Mouse (Mus musculus) neural tube, embryonic 12.5 days (tissue): ENCODE measurements at regions not wholly inside any gene's neighbourhood (a gene's known extent, or its start where the extent isn't known, plus 50 kb on each side); places are given as distances from the start of the nearest gene placed in this dataset.

Experiments used
- ATAC-seq: fragments of 200-750 bp; cut with Nextera tagmentation; 2 replicates; pipeline ENCODE4 v1.8.0; 2017; ENCODE audit warnings: low read depth, mild to moderate bottlenecking, moderate TSS enrichment, moderate library complexity; ENCODE audit not compliant: low FRiP score
- H3K27ac ChIP-seq: fragments of 300-500 bp; sonication (generic); 2 replicates; pipeline ENCODE4 v1.5.1; 2016
- H3K27me3 ChIP-seq: fragments of 300-500 bp; sonication (generic); replicated peaks from 2 replicates; pipeline ENCODE4 v1.6.1; 2016; ENCODE audit warnings: mild to moderate bottlenecking
- H3K36me3 ChIP-seq: fragments of 300-500 bp; sonication (generic); 2 replicates; pipeline ENCODE4 v1.6.1; 2016; ENCODE audit warnings: mild to moderate bottlenecking
- H3K4me1 ChIP-seq: fragments of 300-500 bp; sonication (generic); 2 replicates; pipeline ENCODE4 v1.6.1; 2016
- H3K4me2 ChIP-seq: fragments of 300-500 bp; sonication (generic); replicated peaks from 2 replicates; pipeline ENCODE4 v1.6.1; 2016; ENCODE audit warnings: mild to moderate bottlenecking
- H3K4me3 ChIP-seq: fragments of 300-500 bp; sonication (generic); 2 replicates; pipeline ENCODE4 v1.5.1; 2016
- H3K9ac ChIP-seq: fragments of 300-500 bp; sonication (generic); 2 replicates; pipeline ENCODE4 v1.6.1; 2016; ENCODE audit warnings: mild to moderate bottlenecking
- H3K9me3 ChIP-seq: fragments of 300-500 bp; sonication (generic); 2 replicates; pipeline ENCODE4 v1.6.1; 2016; ENCODE audit warnings: mild to moderate bottlenecking
- WGBS: fragments of 180-500 bp; shearing (Covaris S2); methylation state at CpG from one replicate; pipeline ENCODE4 v1.1.7; 2016; 5-methylcytosine and 5-hydroxymethylcytosine counted together

- no peaks in the 10 kb centered on the region; the same call in 1 of the 2 replicates for H3K4me1 ChIP-seq
- no peaks in the 10 kb centered on the region for H3K9me3 ChIP-seq
- no peak for ATAC-seq
- no peaks in the 10 kb centered on the region for H3K36me3 ChIP-seq
- 66% methylated on average over 9 of the region's 9 CpGs for WGBS
- H3K27me3 ChIP-seq: no peaks in the 10 kb centered on the region
- no peak overlapping the region for H3K9ac ChIP-seq
- H3K4me3 ChIP-seq: no peak overlapping the region
- no peak overlapping the region for H3K27ac ChIP-seq
- no peak overlapping the region for H3K4me2 ChIP-seq
These were observed 228.3 kb upstream of the Gadl1 start for GRCm38 (mm10) chr9:115680703-115681576.

GRCm38 (mm10) chr9:115681841-115682240 is 227.4 kb upstream of the Gadl1 start:
- H3K4me2 ChIP-seq: no peak overlapping the region
- 58% methylated on average over 9 of the region's 9 CpGs for WGBS
- no peak for ATAC-seq

GRCm38 (mm10) chr9:115683951-115684350 is 225.3 kb upstream of the Gadl1 start:
- Histone ChIP-seq H3K9ac (no peak overlapping the region), H3K27me3 (no peaks in the 10 kb centered on the region), H3K4me2 (no peak overlapping the region), H3K4me1 (no peaks in the 10 kb centered on the region; the same call in 1 of the 2 replicates), H3K27ac (no peak overlapping the region), H3K9me3 (no peaks in the 10 kb centered on the region), H3K36me3 (no peaks in the 10 kb centered on the region), H3K4me3 (no peak overlapping the region)
- ATAC-seq: no peak

More at GRCm38 (mm10) chr9:115681841-115682240, 227.4 kb upstream of the Gadl1 start:
- no peak overlapping the region for H3K9ac ChIP-seq
- no peaks in the 10 kb centered on the region for H3K27me3 ChIP-seq
- H3K36me3 ChIP-seq: no peaks in the 10 kb centered on the region
- no peaks in the 10 kb centered on the region for H3K9me3 ChIP-seq
- no peaks in the 10 kb centered on the region; the same call in 1 of the 2 replicates for H3K4me1 ChIP-seq
- H3K27ac ChIP-seq: no peak overlapping the region
- no peak overlapping the region for H3K4me3 ChIP-seq

- H3K9me3 ChIP-seq: no peaks in the 10 kb centered on the region
- H3K27me3 ChIP-seq: no peaks in the 10 kb centered on the region
- no peak overlapping the region for H3K27ac ChIP-seq
- H3K4me1 ChIP-seq: no peaks in the 10 kb centered on the region; the same call in 1 of the 2 replicates
- H3K36me3 ChIP-seq: no peaks in the 10 kb centered on the region
- no peak overlapping the region for H3K4me2 ChIP-seq
- no peak overlapping the region for H3K9ac ChIP-seq
- ATAC-seq: no peak
- no peak overlapping the region for H3K4me3 ChIP-seq
- WGBS: 96% methylated on average over 5 of the region's 5 CpGs
These were observed 222.7 kb upstream of the Gadl1 start for GRCm38 (mm10) chr9:115686605-115687004.

- ATAC-seq: no peak
These were observed 216.4 kb upstream of the Gadl1 start for GRCm38 (mm10) chr9:115692837-115693236.

GRCm38 (mm10) chr9:115703791-115704190 is 205.5 kb upstream of the Gadl1 start:
- Histone ChIP-seq H3K4me2 (no peak overlapping the region), H3K4me3 (no peak overlapping the region), H3K27ac (no peak overlapping the region), H3K4me1 (no peaks in the 10 kb centered on the region), H3K36me3 (no peaks in the 10 kb centered on the region), H3K27me3 (no peaks in the 10 kb centered on the region), H3K9ac (no peak overlapping the region), H3K9me3 (no peaks in the 10 kb centered on the region)
- WGBS: 90% methylated on average over 7 of the region's 7 CpGs
- ATAC-seq: no peak

More at GRCm38 (mm10) chr9:115692837-115693236, 216.4 kb upstream of the Gadl1 start:
- Histone ChIP-seq H3K4me1 (no peaks in the 10 kb centered on the region), H3K4me2 (no peak overlapping the region), H3K27ac (no peak overlapping the region), H3K27me3 (no peaks in the 10 kb centered on the region), H3K4me3 (no peak overlapping the region), H3K36me3 (no peaks in the 10 kb centered on the region), H3K9me3 (no peaks in the 10 kb centered on the region), H3K9ac (no peak overlapping the region)
- WGBS: 68% methylated on average over 2 of the region's 2 CpGs

- no peak overlapping the region for H3K4me2 ChIP-seq
- no peak for ATAC-seq
- no peaks in the 10 kb centered on the region for H3K27me3 ChIP-seq
- H3K9me3 ChIP-seq: no peaks in the 10 kb centered on the region
- H3K4me3 ChIP-seq: no peak overlapping the region
- H3K36me3 ChIP-seq: no peaks in the 10 kb centered on the region
- 41% methylated on average over 9 of the region's 9 CpGs for WGBS
- H3K9ac ChIP-seq: no peak overlapping the region
- no peak overlapping the region for H3K27ac ChIP-seq
- no peaks in the 10 kb centered on the region for H3K4me1 ChIP-seq
These were observed 205.0 kb upstream of the Gadl1 start for GRCm38 (mm10) chr9:115704249-115704648.

- H3K9me3 ChIP-seq: no peaks in the 10 kb centered on the region
- no peak overlapping the region for H3K4me2 ChIP-seq
- no peak overlapping the region for H3K27ac ChIP-seq
- no peaks in the 10 kb centered on the region for H3K36me3 ChIP-seq
- WGBS: 84% methylated on average over 6 of the region's 6 CpGs
- no peaks in the 10 kb centered on the region for H3K4me1 ChIP-seq
- H3K27me3 ChIP-seq: no peaks in the 10 kb centered on the region
- no peak overlapping the region for H3K9ac ChIP-seq
- no peak overlapping the region for H3K4me3 ChIP-seq
- no peak for ATAC-seq
These were observed 203.5 kb upstream of the Gadl1 start for GRCm38 (mm10) chr9:115705761-115706160.

GRCm38 (mm10) chr9:115708199-115708934 is 200.9 kb upstream of the Gadl1 start:
- ATAC-seq: peak; percentile 91
- Histone ChIP-seq H3K4me1 (no peaks in the 10 kb centered on the region), H3K9ac (no peak overlapping the region), H3K4me2 (no peak overlapping the region), H3K27me3 (no peaks in the 10 kb centered on the region), H3K36me3 (no peaks in the 10 kb centered on the region), H3K9me3 (no peaks in the 10 kb centered on the region), H3K4me3 (no peak overlapping the region), H3K27ac (no peak overlapping the region)
- 33% methylated on average over 8 of the region's 8 CpGs for WGBS

- H3K27me3 ChIP-seq: no peaks in the 10 kb centered on the region
- H3K4me1 ChIP-seq: no peaks in the 10 kb centered on the region
- no peak overlapping the region for H3K4me3 ChIP-seq
- no peak for ATAC-seq
- no peaks in the 10 kb centered on the region for H3K36me3 ChIP-seq
- H3K4me2 ChIP-seq: no peak overlapping the region
- no peak overlapping the region for H3K27ac ChIP-seq
- no peak overlapping the region for H3K9ac ChIP-seq
- H3K9me3 ChIP-seq: no peaks in the 10 kb centered on the region
- 68% methylated on average over 14 of the region's 14 CpGs for WGBS
These were observed 199.1 kb upstream of the Gadl1 start for GRCm38 (mm10) chr9:115710039-115710739.

- no peak for ATAC-seq
- H3K4me3 ChIP-seq: no peak overlapping the region
- H3K4me2 ChIP-seq: no peak overlapping the region
- H3K4me1 ChIP-seq: no peaks in the 10 kb centered on the region; the same call in 1 of the 2 replicates
- H3K36me3 ChIP-seq: no peaks in the 10 kb centered on the region
- WGBS: 88% methylated on average over 2 of the region's 2 CpGs
- H3K27ac ChIP-seq: no peak overlapping the region
- no peaks in the 10 kb centered on the region for H3K27me3 ChIP-seq
- peaks cover 7% of the 10 kb centered on the region for H3K9me3 ChIP-seq
- H3K9ac ChIP-seq: no peak overlapping the region
These were observed 188.9 kb upstream of the Gadl1 start for GRCm38 (mm10) chr9:115720306-115720705.

GRCm38 (mm10) chr9:115720841-115721240 is 188.4 kb upstream of the Gadl1 start:
- H3K9me3 ChIP-seq: peaks cover 10% of the 10 kb centered on the region
- no peaks in the 10 kb centered on the region; the same call in 1 of the 2 replicates for H3K4me1 ChIP-seq
- no peak overlapping the region for H3K4me3 ChIP-seq
- no peaks in the 10 kb centered on the region for H3K27me3 ChIP-seq
- ATAC-seq: no peak
- no peak overlapping the region for H3K4me2 ChIP-seq
- H3K36me3 ChIP-seq: no peaks in the 10 kb centered on the region
- 95% methylated on average over 2 of the region's 2 CpGs for WGBS
- H3K9ac ChIP-seq: no peak overlapping the region
- H3K27ac ChIP-seq: no peak overlapping the region
